Mouse (Mus musculus) cortical plate, adult 2 months (tissue): ENCODE measurements around the gene Slc26a1. TPM values are rescaled to one million over a fixed set of nuclear protein-coding genes. Genes with fewer than 3 reads are reported as not detected.

Source experiments
- H3K27ac ChIP-seq: fragments of 200-500 bp; 2 replicates; pipeline ENCODE4 v1.5.1; 2012; ENCODE audit warnings: low read length, control low read depth, inconsistent platforms; ENCODE audit not compliant: insufficient read depth
- H3K4me1 ChIP-seq: fragments of 200-500 bp; 2 replicates; pipeline ENCODE4 v1.6.1; 2011; ENCODE audit warnings: low read length; ENCODE audit not compliant: control insufficient read depth, insufficient read depth
- H3K4me3 ChIP-seq: fragments of 200-500 bp; 2 replicates; pipeline ENCODE4 v1.5.1; 2011; ENCODE audit warnings: mild to moderate bottlenecking, low read length, control low read depth; ENCODE audit not compliant: insufficient read depth
- CTCF ChIP-seq: fragments of 200-500 bp; IDR thresholded peaks from 2 replicates; pipeline ENCODE4 v1.5.1; 2011; ENCODE audit warnings: mild to moderate bottlenecking, control low read depth, low read length; ENCODE audit not compliant: insufficient read depth; ENCODE audit errors: extremely low read depth
- POLR2A ChIP-seq: fragments of 200-500 bp; IDR thresholded peaks from 2 replicates; pipeline ENCODE4 v1.6.1; 2011; ENCODE audit warnings: mild to moderate bottlenecking, low read length, control low read depth; ENCODE audit not compliant: insufficient read depth; ENCODE audit errors: extremely low read depth
- polyA plus RNA-seq: library from polyadenylated mRNA; depleted of rRNA; stranded (reverse); fragments of >200 nt; gene quantifications from 2 replicates; pipeline ENCODE4 v1.2.3, GENCODE M21; 2012

The Slc26a1 gene
- polyA plus RNA-seq, 1 experiment: 1.4 TPM

DNA sequence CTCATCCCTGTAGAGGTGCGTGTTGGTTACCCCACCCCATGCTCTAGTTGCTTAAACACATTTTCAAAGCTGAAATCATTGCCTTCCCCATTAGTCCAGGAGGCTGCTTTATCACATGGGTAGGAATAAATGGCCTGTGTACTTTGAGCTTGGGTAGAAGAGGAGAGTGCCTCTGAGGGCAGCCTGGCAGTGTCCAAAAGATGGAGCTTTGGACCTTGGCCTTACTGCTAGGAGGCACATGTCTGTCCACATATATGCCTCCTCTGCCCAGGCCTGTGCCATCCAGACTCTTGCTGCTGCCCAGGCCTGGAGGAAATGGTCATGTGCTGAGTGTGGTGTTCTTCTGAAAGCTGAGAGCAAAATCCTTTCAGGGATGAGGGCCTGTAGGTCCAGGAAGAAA lies 33.0 kb upstream of the Slc26a1 start:
- no peak overlapping the region for H3K27ac ChIP-seq
- 0 out of 2 replicates have a peak, but pooled peaks cover 2% of the 10 kb centered on the region for H3K4me1 ChIP-seq
- H3K4me3 ChIP-seq: no peak overlapping the region
- TF ChIP-seq CTCF (no peak), POLR2A (no peak)

DNA sequence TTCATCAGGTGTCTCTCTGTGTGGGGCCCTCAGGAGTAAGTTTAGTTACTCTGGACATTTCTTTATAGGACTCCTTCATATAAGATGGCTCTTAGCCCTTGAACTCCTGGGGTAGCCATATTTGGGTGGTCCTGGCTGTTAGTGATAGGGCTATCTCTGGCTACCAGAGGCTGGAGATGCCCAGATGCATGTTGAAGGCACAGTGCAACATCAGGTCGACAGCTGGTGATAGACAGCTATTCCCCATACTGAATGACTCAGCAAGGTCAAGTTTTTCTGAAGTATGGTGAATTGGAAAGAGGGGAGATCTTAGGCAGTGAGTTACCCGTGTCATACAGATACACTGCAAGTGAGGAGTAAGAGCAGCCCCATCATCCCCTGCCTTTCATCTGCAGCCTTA lies 32.4 kb upstream of the Slc26a1 start:
- TF ChIP-seq CTCF (no peak), POLR2A (no peak)

DNA sequence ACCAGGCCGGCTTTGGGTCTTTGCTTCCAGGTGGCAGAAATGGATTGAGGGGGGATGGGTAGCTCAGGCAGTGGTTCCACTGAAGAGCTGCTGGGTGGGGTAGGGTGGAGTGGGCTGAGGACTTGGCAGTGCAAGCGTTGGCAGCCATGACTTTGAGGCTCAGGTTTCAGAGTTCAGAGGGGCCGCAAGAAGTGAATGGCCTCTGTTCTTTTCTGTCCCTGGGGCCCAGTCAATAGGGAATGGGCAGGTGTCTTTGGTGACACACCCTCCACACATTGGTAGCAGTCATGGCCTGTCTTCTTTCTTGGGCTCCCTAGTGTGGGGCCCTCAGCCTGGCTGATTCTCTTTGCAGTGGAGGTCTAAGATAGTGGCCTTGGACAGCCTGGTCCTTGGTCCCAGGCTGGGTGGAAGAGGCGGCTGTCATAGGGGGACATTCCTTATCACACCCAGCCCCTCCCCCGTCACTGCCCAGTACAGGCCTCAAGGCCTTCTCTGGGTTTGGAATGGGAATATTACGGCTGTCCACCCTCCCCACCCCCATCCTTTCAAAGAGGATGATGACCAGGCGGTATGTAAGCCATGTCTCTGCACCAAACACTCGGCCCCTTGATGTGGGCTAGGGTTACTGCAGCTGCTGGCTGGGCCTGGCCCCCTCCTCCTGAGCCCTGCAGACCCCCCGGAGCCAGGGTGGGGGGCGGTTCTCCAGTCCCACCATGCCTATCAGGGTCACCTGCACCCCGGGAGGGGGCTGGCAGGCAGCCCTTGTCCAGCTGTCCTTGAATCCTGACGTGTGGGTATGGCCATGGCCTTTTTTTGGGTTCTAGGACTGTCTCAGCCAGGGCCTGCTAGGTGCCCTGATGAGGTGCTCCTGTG lies 28.6 kb upstream of the Slc26a1 start:
- no peak overlapping the region for H3K27ac ChIP-seq
- no peak overlapping the region for H3K4me3 ChIP-seq
- TF ChIP-seq POLR2A (no peak), CTCF (no peak)
- H3K4me1 ChIP-seq: no peaks in the 10 kb centered on the region

More for the DNA sequence above, 32.4 kb upstream of the Slc26a1 start:
- Histone ChIP-seq H3K4me3 (no peak overlapping the region), H3K27ac (no peak overlapping the region), H3K4me1 (no peaks in the 10 kb centered on the region)

DNA sequence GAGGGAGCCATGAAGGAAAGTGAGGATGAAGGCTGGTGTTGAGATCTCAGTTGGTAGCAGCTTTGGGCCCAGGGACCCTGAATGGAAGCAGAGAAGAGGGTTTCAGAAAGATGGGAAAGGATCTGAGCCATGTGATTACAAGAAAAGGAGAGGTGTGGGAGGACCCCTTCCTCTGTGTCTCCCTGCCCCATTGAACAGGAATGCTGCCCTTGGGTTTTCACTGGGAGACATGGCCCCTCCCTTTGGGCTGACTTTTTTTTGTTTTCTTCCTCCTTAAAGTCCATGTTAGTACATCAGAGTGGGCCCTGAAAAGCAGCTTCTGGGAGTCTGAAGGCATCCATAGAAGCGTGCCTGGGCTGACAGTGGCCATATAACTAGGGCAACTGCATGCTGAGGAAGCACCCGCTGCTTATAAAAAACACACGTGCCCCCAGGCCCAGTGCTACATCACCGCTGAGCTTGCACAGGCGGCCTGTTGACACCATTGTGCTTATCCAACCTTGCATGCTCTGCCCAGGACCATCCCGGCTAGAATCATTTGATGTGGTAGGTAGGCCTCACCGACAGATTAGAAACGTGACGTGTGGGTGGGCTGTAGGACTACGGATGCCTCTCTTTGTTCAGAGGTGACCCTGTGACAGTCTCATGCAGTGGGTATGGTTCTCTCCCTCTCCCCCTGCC lies 26.1 kb upstream of the Slc26a1 start:
- H3K4me1 ChIP-seq: no peaks in the 10 kb centered on the region
- no peak for TF ChIP-seq POLR2A
- no peak for TF ChIP-seq CTCF
- no peak overlapping the region for H3K4me3 ChIP-seq
- no peak overlapping the region for H3K27ac ChIP-seq

DNA sequence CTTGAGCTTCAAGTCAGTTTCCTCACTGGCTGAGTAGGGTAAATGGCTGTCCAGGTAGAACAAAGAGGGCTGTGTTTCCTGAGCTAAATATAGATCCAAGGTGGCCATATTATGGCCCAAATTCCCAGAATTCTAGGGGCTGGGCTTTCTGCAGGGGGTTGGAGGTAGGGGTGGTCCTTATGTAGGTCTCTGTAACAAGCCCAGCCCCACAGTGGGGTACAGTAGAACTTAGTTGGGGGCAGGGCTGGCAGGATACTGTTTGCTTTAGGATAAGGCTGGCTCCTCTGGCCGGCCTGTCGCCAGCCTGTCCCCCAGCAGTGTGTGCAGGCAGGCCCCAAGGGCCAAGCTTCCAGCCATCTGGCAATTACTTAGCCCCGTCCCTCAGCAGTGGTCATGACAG lies 25.0 kb upstream of the Slc26a1 start:
- TF ChIP-seq POLR2A: no peak
- TF ChIP-seq CTCF: no peak
- Histone ChIP-seq H3K27ac (no peak overlapping the region), H3K4me1 (no peaks in the 10 kb centered on the region), H3K4me3 (no peak overlapping the region)

DNA sequence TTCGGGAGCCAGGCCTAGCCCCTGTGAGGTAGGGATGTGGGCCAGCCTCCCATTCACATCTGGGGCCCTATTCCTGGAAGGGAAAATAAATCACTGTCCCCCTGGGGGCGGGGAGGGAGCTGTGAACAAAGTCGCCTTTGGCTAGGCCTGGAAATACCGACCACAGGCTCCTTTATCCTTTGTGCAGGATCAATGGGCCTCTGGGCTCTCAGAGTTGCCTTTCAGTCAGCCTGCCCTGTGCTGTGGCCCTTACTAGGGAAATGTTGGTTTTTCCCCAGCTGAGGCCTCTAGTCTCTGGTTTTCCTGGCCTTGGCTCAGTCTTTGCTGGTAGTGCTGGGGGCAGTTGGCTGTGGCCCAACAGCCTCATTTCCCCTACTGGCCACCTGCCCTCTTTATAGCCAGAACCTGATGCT lies 22.0 kb upstream of the Slc26a1 start:
- Histone ChIP-seq H3K27ac (0 out of 2 replicates have a peak overlapping the region, but pooled peaks have one; percentile 63), H3K4me3 (no peak overlapping the region), H3K4me1 (no peaks in the 10 kb centered on the region; the same call in 1 of the 2 replicates)
- TF ChIP-seq CTCF (no peak), POLR2A (no peak)

DNA sequence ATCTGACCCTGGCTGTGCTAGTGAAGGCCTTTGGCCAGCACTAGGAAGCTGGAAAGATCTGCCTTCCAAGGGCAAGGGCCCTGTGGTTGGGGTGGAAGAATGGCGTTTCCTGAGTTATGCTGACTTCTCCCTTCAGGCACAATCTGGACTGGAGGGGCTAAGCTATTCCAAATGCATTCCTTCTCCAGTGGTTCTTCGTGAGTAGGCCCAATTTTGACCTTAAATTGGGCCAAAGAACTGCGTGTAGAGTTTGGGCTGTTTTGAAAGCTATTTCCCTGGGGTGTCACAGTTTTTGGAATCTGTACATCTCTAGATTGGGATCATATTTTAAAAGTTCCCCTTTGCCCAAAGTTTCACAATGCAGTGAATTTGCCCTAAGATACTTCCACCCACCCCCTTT lies 21.2 kb upstream of the Slc26a1 start:
- no peaks in the 10 kb centered on the region; the same call in 1 of the 2 replicates for H3K4me1 ChIP-seq
- H3K27ac ChIP-seq: no peak overlapping the region
- H3K4me3 ChIP-seq: no peak overlapping the region
- no peak for TF ChIP-seq POLR2A
- TF ChIP-seq CTCF: no peak

DNA sequence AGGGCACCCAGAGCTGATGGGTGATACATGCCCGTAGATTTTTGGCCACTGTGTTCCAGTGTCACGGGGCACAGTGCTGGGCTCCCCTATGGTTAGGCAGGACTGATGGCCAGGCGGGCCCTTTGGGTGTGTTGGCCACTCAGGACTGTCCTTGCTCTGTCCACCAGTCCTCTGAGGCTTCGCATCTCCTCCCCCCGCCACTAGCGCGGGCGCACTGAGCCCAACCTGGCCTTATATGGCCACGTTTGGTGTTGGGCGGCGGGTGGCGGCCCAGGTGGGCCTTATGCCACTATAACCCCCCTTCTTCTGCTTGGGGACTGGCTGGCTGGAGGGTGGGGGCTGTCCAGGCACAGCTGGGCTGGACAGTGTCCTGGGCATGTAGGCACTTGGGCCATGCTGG lies 20.5 kb upstream of the Slc26a1 start:
- Histone ChIP-seq H3K4me1 (no peaks in the 10 kb centered on the region; the same call in 1 of the 2 replicates), H3K27ac (no peak overlapping the region), H3K4me3 (no peak overlapping the region)
- no peak for TF ChIP-seq CTCF
- no peak for TF ChIP-seq POLR2A

DNA sequence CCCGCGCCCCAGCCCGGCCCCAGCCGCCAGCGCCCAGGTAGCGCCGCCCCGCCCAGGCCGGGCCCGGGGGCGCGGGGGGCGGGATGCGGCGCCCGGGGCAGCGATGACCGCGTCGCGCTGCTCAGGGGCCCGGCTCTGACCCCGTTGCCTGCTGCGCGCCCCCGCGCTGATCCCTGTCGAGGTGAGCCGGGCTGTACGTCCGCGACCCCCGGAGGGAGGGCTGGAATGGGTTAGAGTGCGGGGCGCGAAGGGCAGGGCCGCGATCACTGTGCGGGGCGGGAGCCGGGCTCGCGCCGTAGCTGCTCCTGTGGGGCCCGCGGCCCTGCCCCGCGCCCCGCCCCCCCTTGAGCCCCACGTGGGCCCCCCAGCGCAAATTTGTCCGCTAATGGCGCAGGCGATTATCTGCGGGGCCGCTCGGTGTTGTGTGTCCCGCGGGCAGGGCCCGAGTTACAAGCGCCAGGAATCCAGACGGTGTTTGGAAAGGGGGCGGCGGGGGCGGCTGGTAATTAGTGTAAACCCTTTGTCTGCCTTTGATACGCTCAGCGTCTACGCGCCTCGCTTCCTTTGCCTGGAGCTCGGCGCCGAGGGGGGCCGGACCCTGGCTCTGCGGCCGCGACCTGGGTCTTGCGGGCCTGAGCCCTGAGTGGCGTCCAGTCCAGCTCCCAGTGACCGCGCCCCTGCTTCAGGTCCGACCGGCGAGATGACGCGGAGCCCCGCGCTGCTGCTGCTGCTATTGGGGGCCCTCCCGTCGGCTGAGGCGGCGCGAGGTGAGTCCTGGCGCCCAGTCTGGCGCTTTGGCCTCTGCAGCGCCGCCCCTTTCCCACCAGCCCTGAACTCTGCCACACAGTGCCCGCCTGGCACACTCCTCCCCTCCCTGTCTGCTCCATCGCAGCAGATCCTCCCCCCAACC lies 19.2 kb upstream of the Slc26a1 start:
- TF ChIP-seq POLR2A: no peak
- no peak for TF ChIP-seq CTCF
- Histone ChIP-seq H3K4me1 (no peaks in the 10 kb centered on the region; the same call in 1 of the 2 replicates), H3K27ac (no peak overlapping the region), H3K4me3 (peak overlapping the region; percentile 33)
